In the genomic region with DNA sequence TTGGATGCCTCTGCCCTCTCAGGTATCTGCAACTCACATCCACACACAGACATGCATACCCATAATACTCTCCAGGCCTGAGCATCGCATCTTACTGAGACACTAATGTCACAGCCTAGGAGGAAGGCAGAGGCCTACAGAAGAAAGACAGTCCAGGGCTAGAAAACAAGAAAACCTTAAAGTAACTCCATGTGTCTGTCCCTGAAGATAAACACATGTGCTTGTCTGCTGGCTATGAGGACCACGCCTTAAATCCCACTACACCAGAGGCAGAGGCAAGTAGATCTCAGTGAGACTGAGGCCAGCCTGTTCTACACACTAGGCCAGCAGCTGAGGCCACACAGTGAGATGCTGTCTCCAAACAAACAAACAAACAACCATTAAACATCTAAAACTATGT, we compare ENCODE assay signal across 9 mouse cellular contexts. TPM values are rescaled to one million over a fixed set of nuclear protein-coding genes. Genes with fewer than 3 reads are reported as not detected.
DNase-seq lines count a peak whose midpoint lies in the region; ATAC-seq lines count a peak whose summit lies in the region.
"Had no signal": no experiment of that assay in that cellular context is flagged by ENCODE, and none has a peak within 500 bp of the region (broad histone marks: within the 10 kb centered on the region; RNA-seq: fewer than 3 reads in every experiment).

No protein-coding gene starts in this region.

- H3K4me1 ChIP-seq in heart, embryonic 12.5 days (replicated peaks) = peaks cover 68% of the 10 kb centered on the region
- H3K4me1 ChIP-seq in embryonic facial prominence, embryonic 11.5 days (ENCODE audit: control insufficient read depth, insufficient read depth, low read length) = peaks cover 10% of the 10 kb centered on the region; the same call in 1 of the 2 replicates
- peaks cover 38% of the 10 kb centered on the region for H3K4me1 ChIP-seq in intestine, embryonic 14.5 days (replicated peaks; ENCODE audit: control insufficient read depth, insufficient read depth, low read length)
- H3K4me1 ChIP-seq in midbrain, embryonic 15.5 days = peaks cover 54% of the 10 kb centered on the region

- peak overlapping the region; percentile 52 for H3K9ac ChIP-seq in heart, embryonic 12.5 days
- peak overlapping the region; percentile 43 for H3K9ac ChIP-seq in embryonic facial prominence, embryonic 11.5 days (replicated peaks; ENCODE audit: low read length)
- no peak overlapping the region for H3K9ac ChIP-seq in intestine, embryonic 14.5 days (ENCODE audit: low read length)
- H3K9ac ChIP-seq in midbrain, embryonic 15.5 days = peak overlapping the region; percentile 98

- H3K27ac ChIP-seq in heart, embryonic 12.5 days (ENCODE audit: poor library complexity, severe bottlenecking) = peak overlapping the region; percentile 67
- no peak overlapping the region for H3K27ac ChIP-seq in embryonic facial prominence, embryonic 11.5 days (replicated peaks; ENCODE audit: low read depth, low read length)
- 0 out of 2 replicates have a peak overlapping the region, but pooled peaks have one; percentile 7 for H3K27ac ChIP-seq in intestine, embryonic 14.5 days (ENCODE audit: low read depth)
- 0 out of 2 replicates have a peak overlapping the region, but pooled peaks have one; percentile 92 for H3K27ac ChIP-seq in midbrain, embryonic 15.5 days

- no peak for ATAC-seq in heart, embryonic 12.5 days (ENCODE audit: insufficient number of reproducible peaks, low FRiP score)
- no peak for ATAC-seq in embryonic facial prominence, embryonic 11.5 days (replicated peaks; ENCODE audit: insufficient number of reproducible peaks, low FRiP score, low TSS enrichment, low read depth)
- ATAC-seq in intestine, embryonic 14.5 days (replicated peaks; ENCODE audit: low FRiP score, low TSS enrichment, low read depth) = no peak
- no peak for ATAC-seq in midbrain, embryonic 15.5 days (replicated peaks)

- peak overlapping the region; percentile 93 for H3K4me2 ChIP-seq in heart, embryonic 12.5 days
- H3K4me2 ChIP-seq in embryonic facial prominence, embryonic 11.5 days (ENCODE audit: low read depth, low read length) = peak overlapping the region; percentile 92
- H3K4me2 ChIP-seq in intestine, embryonic 14.5 days (ENCODE audit: low read length) = peak overlapping the region; percentile 92
- H3K4me2 ChIP-seq in midbrain, embryonic 15.5 days = peak overlapping the region; percentile 69

- DNase-seq in heart, adult 8-10 months (ENCODE audit: low spot score) = no peak
- DNase-seq in embryonic facial prominence, embryonic 11.5 days (ENCODE audit: low spot score) = no peak
- DNase-seq in intestine, embryonic 14.5 days (ENCODE audit: low spot score) = no peak
- DNase-seq in cerebellum, postnatal 36 days = no peak
- DNase-seq in thymus, postnatal 0 days (ENCODE audit: low spot score) = no peak
- DNase-seq in left cerebral cortex, adult 11 months (ENCODE audit: low spot score) = no peak

- H3K9me3 ChIP-seq in heart, embryonic 12.5 days (replicated peaks) = no peaks in the 10 kb centered on the region
- H3K9me3 ChIP-seq in embryonic facial prominence, embryonic 11.5 days (replicated peaks; ENCODE audit: control insufficient read depth, low read length) = no peaks in the 10 kb centered on the region
- H3K9me3 ChIP-seq in intestine, embryonic 14.5 days (ENCODE audit: control insufficient read depth, low read length) = no peaks in the 10 kb centered on the region
- no peaks in the 10 kb centered on the region for H3K9me3 ChIP-seq in midbrain, embryonic 15.5 days

- H3K27me3 ChIP-seq in heart, embryonic 12.5 days (replicated peaks) = no peaks in the 10 kb centered on the region
- no peaks in the 10 kb centered on the region for H3K27me3 ChIP-seq in embryonic facial prominence, embryonic 11.5 days (ENCODE audit: control insufficient read depth, insufficient read depth, low read length)
- H3K27me3 ChIP-seq in intestine, embryonic 14.5 days (replicated peaks; ENCODE audit: control insufficient read depth, insufficient read depth, low read length) = no peaks in the 10 kb centered on the region
- H3K27me3 ChIP-seq in midbrain, embryonic 15.5 days (replicated peaks) = no peaks in the 10 kb centered on the region

- peak overlapping the region; percentile 89 for H3K4me3 ChIP-seq in heart, embryonic 12.5 days
- H3K4me3 ChIP-seq in embryonic facial prominence, embryonic 11.5 days (ENCODE audit: low read depth, low read length) = no peak overlapping the region
- H3K4me3 ChIP-seq in intestine, embryonic 14.5 days (ENCODE audit: low read depth, low read length) = peak overlapping the region; percentile 96
- H3K4me3 ChIP-seq in midbrain, embryonic 15.5 days = peak overlapping the region; percentile 86

- H3K36me3 ChIP-seq in heart, embryonic 12.5 days = 0 out of 2 replicates have a peak, but pooled peaks cover 3% of the 10 kb centered on the region
- H3K36me3 ChIP-seq in embryonic facial prominence, embryonic 11.5 days (replicated peaks; ENCODE audit: control insufficient read depth, insufficient read depth, low read depth, low read length) = no peaks in the 10 kb centered on the region
- no peaks in the 10 kb centered on the region for H3K36me3 ChIP-seq in intestine, embryonic 14.5 days (ENCODE audit: control insufficient read depth, insufficient read depth, low read length)
- H3K36me3 ChIP-seq in midbrain, embryonic 15.5 days (replicated peaks) = no peaks in the 10 kb centered on the region

- 62% methylated on average over 2 of the region's 2 CpGs for WGBS in heart, embryonic 12.5 days
- WGBS in embryonic facial prominence, embryonic 11.5 days = 68% methylated on average over 2 of the region's 2 CpGs
- WGBS in intestine, embryonic 14.5 days = 49% methylated on average over 2 of the region's 2 CpGs
- WGBS in midbrain, embryonic 15.5 days = 63% methylated on average over 2 of the region's 2 CpGs

RNA-seq across cellular contexts. Expression of a gene that starts 3.1 kb away (rescaled TPM):
- polyA plus RNA-seq in heart, embryonic 12.5 days (2016; fragmentation: Nextera tagmentation; extraction: Ambion mirVana) = 413 and 440 TPM in 2 replicates
- total RNA-seq in heart, adult 8-10 months (2022) = 100 to 1,000 TPM; 114 to 126 (median 121) TPM
- 654 and 692 TPM in 2 replicates for polyA plus RNA-seq in embryonic facial prominence, embryonic 11.5 days (2014; fragmentation: Nextera tagmentation; extraction: Ambion mirVana)
- polyA plus RNA-seq in intestine, embryonic 14.5 days (2014; fragmentation: Nextera tagmentation; extraction: Ambion mirVana) = 573 and 633 TPM in 2 replicates
- polyA plus RNA-seq in midbrain, embryonic 15.5 days (2015; fragmentation: Nextera tagmentation; extraction: Ambion mirVana) = 1,600 and 1,616 TPM in 2 replicates
- 603 and 612 TPM in 2 replicates for polyA plus RNA-seq in thymus, postnatal 0 days (2015; fragmentation: Nextera tagmentation; extraction: Ambion mirVana)

RNA-seq across cellular contexts. Expression of a gene that starts 19.5 kb away (rescaled TPM):
- polyA plus RNA-seq in heart, embryonic 12.5 days (2016; fragmentation: Nextera tagmentation; extraction: Ambion mirVana) = 56.2 and 58.2 TPM in 2 replicates
- 10 to 100 TPM in 2 of 4 experiments, 1 to 10 TPM in 2; 8.7 to 14.9 (median 10.1) TPM for total RNA-seq in heart, adult 8-10 months (2022)
- polyA plus RNA-seq in embryonic facial prominence, embryonic 11.5 days (2014; fragmentation: Nextera tagmentation; extraction: Ambion mirVana) = 67.4 and 70.7 TPM in 2 replicates
- polyA plus RNA-seq in intestine, embryonic 14.5 days (2014; fragmentation: Nextera tagmentation; extraction: Ambion mirVana) = 115 and 133 TPM in 2 replicates
- 98.4 and 108 TPM in 2 replicates for polyA plus RNA-seq in midbrain, embryonic 15.5 days (2015; fragmentation: Nextera tagmentation; extraction: Ambion mirVana)
- 210 and 221 TPM in 2 replicates for polyA plus RNA-seq in thymus, postnatal 0 days (2015; fragmentation: Nextera tagmentation; extraction: Ambion mirVana)

RNA-seq across cellular contexts. Expression of a gene that starts 25.0 kb away (rescaled TPM):
- polyA plus RNA-seq in heart, embryonic 12.5 days (2016; fragmentation: Nextera tagmentation; extraction: Ambion mirVana) = 673 and 675 TPM in 2 replicates
- 100 to 1,000 TPM; 166 to 179 (median 176) TPM for total RNA-seq in heart, adult 8-10 months (2022)
- polyA plus RNA-seq in embryonic facial prominence, embryonic 11.5 days (2014; fragmentation: Nextera tagmentation; extraction: Ambion mirVana) = 1,638 and 1,712 TPM in 2 replicates
- polyA plus RNA-seq in intestine, embryonic 14.5 days (2014; fragmentation: Nextera tagmentation; extraction: Ambion mirVana) = 891 and 947 TPM in 2 replicates
- 990 and 1,015 TPM in 2 replicates for polyA plus RNA-seq in midbrain, embryonic 15.5 days (2015; fragmentation: Nextera tagmentation; extraction: Ambion mirVana)
- 1,265 and 1,278 TPM in 2 replicates for polyA plus RNA-seq in thymus, postnatal 0 days (2015; fragmentation: Nextera tagmentation; extraction: Ambion mirVana)

RNA-seq across cellular contexts. Expression of a gene that starts 35.7 kb away (rescaled TPM):
- polyA plus RNA-seq in heart, embryonic 12.5 days (2016; fragmentation: Nextera tagmentation; extraction: Ambion mirVana) = 5.8 and 6.4 TPM in 2 replicates
- total RNA-seq in heart, adult 8-10 months (2022) = 1 to 10 TPM; 1.2 to 2.2 (median 1.9) TPM
- 8.1 and 8.7 TPM in 2 replicates for polyA plus RNA-seq in embryonic facial prominence, embryonic 11.5 days (2014; fragmentation: Nextera tagmentation; extraction: Ambion mirVana)
- polyA plus RNA-seq in intestine, embryonic 14.5 days (2014; fragmentation: Nextera tagmentation; extraction: Ambion mirVana) = 6.5 and 6.9 TPM in 2 replicates
- 20.6 and 20.9 TPM in 2 replicates for polyA plus RNA-seq in midbrain, embryonic 15.5 days (2015; fragmentation: Nextera tagmentation; extraction: Ambion mirVana)
- polyA plus RNA-seq in thymus, postnatal 0 days (2015; fragmentation: Nextera tagmentation; extraction: Ambion mirVana) = 30.0 and 34.5 TPM in 2 replicates

RNA-seq across cellular contexts. Expression of a gene that starts 48.8 kb away (rescaled TPM):
- polyA plus RNA-seq in heart, embryonic 12.5 days (2016; fragmentation: Nextera tagmentation; extraction: Ambion mirVana) = 0.17 TPM in 1 of 2 replicates, not detected in the other
- total RNA-seq in heart, adult 8-10 months (2022) = not detected
- 0.22 TPM in 1 of 2 replicates, not detected in the other for polyA plus RNA-seq in embryonic facial prominence, embryonic 11.5 days (2014; fragmentation: Nextera tagmentation; extraction: Ambion mirVana)
- 1.9 and 2.5 TPM in 2 replicates for polyA plus RNA-seq in intestine, embryonic 14.5 days (2014; fragmentation: Nextera tagmentation; extraction: Ambion mirVana)
- 0.09 and 0.42 TPM in 2 replicates for polyA plus RNA-seq in midbrain, embryonic 15.5 days (2015; fragmentation: Nextera tagmentation; extraction: Ambion mirVana)
- polyA plus RNA-seq in thymus, postnatal 0 days (2015; fragmentation: Nextera tagmentation; extraction: Ambion mirVana) = 206 and 207 TPM in 2 replicates
- total RNA-seq: left cerebral cortex, adult 8-10 months had no signal
